ENCODE assay signal across 8 mouse cellular contexts in the genomic region with DNA sequence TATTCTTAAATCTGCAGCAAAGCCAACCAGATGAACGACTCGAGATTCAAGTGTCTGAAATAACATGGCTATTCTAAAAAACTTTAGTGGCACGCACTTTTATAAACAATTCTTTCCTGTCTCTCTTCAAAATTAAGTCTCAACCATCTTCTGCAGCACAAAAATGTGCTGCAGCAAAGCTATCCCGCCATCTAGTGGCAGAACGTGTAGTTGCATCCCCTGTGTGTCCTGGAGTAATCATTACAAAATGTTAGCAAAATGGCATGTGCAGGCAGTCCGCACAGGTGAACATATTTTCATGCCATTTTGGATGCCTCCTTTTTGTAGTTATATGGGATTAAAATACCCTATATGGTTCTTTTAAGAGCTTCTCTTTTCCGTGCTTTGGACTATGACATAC.
DNase-seq lines count a peak whose midpoint lies in the region; ATAC-seq and TF ChIP-seq lines count a peak whose summit lies in the region.

No protein-coding gene starts in this region.

- TF ChIP-seq POLR2A in thymus, adult 2 months (IDR thresholded peaks at IDR 0.05; ENCODE audit: control insufficient read depth, extremely low read depth, insufficient read depth, low read length, poor library complexity), result no peak
- no peak for TF ChIP-seq POLR2A in cerebellum, adult 2 months (IDR thresholded peaks at IDR 0.05; ENCODE audit: borderline replicate concordance, insufficient read depth, low read length)

- H3K27me3 ChIP-seq in thymus, adult 2 months (ENCODE audit: control insufficient read depth, insufficient read depth, low read length), result no peaks in the 10 kb centered on the region
- no peaks in the 10 kb centered on the region for H3K27me3 ChIP-seq in cerebellum, adult 2 months (ENCODE audit: control insufficient read depth, insufficient read depth, low read length)
- no peaks in the 10 kb centered on the region for H3K27me3 ChIP-seq in liver, embryonic 11.5 days (replicated peaks; ENCODE audit: control insufficient read depth, insufficient read depth, low read length)

- TF ChIP-seq CTCF in thymus, adult 2 months (IDR thresholded peaks at IDR 0.05; ENCODE audit: borderline replicate concordance, control insufficient read depth, extremely low read depth, insufficient read depth, low read length, poor library complexity), result no peak
- peak; percentile 86 for TF ChIP-seq CTCF in cerebellum, adult 2 months (IDR thresholded peaks at IDR 0.05; ENCODE audit: borderline replicate concordance, insufficient read depth, low read depth, low read length)

- peak; percentile 50 for DNase-seq in thymus, adult 2 months
- DNase-seq in thymus, adult 18-20 months, result no peak
- DNase-seq in cerebellum, adult 2 months, result peak; percentile 58 to 76
- peak; percentile 13 to 75 for DNase-seq in frontal cortex, postnatal 10 days (ENCODE audit: low spot score in 2 of 2)
- peak; percentile 91 for DNase-seq in kidney, postnatal 10 days
- peak; percentile 53 for DNase-seq in liver, embryonic 11.5 days (ENCODE audit: low spot score)
- peak; percentile 61 for DNase-seq in ovary, postnatal 36 days (ENCODE audit: low spot score)
- peak; percentile 80 for DNase-seq in thymus, postnatal 4 days

- no peaks in the 10 kb centered on the region for H3K36me3 ChIP-seq in thymus, adult 2 months (ENCODE audit: control insufficient read depth, insufficient read depth, low read length)
- no peaks in the 10 kb centered on the region for H3K36me3 ChIP-seq in liver, embryonic 11.5 days (ENCODE audit: control insufficient read depth, insufficient read depth, low read length)

- no peak overlapping the region for H3K9ac ChIP-seq in liver, embryonic 11.5 days (ENCODE audit: low read depth, low read length)

- no peak overlapping the region for H3K27ac ChIP-seq in thymus, adult 2 months (ENCODE audit: control insufficient read depth, insufficient read depth, low read length)
- H3K27ac ChIP-seq in cerebellum, adult 2 months (ENCODE audit: insufficient read depth, low read length), result no peak overlapping the region
- no peak overlapping the region for H3K27ac ChIP-seq in liver, embryonic 11.5 days (ENCODE audit: low read depth, low read length)

- no peak overlapping the region for H3K4me3 ChIP-seq in thymus, adult 2 months (ENCODE audit: control insufficient read depth, insufficient read depth, low read length)
- H3K4me3 ChIP-seq in cerebellum, adult 2 months (replicated peaks; ENCODE audit: insufficient read depth, low read depth, low read length), result no peak overlapping the region
- no peak overlapping the region for H3K4me3 ChIP-seq in liver, embryonic 11.5 days (ENCODE audit: low read depth, low read length)

- no peak overlapping the region for H3K4me2 ChIP-seq in liver, embryonic 11.5 days

- 18% methylated on average over 7 of the region's 7 CpGs for WGBS in thymus, adult 2 months
- 16% methylated on average over 7 of the region's 7 CpGs for WGBS in cerebellum, adult 2 months
- 17% methylated on average over 7 of the region's 7 CpGs for WGBS in liver, embryonic 11.5 days

- no peaks in the 10 kb centered on the region for H3K4me1 ChIP-seq in thymus, adult 2 months (replicated peaks; ENCODE audit: control insufficient read depth, insufficient read depth, low read length)
- H3K4me1 ChIP-seq in cerebellum, adult 2 months (ENCODE audit: control insufficient read depth, insufficient read depth, low read length), result no peaks in the 10 kb centered on the region
- no peaks in the 10 kb centered on the region for H3K4me1 ChIP-seq in liver, embryonic 11.5 days (replicated peaks; ENCODE audit: control insufficient read depth, insufficient read depth, low read length)

- no peaks in the 10 kb centered on the region for H3K9me3 ChIP-seq in liver, embryonic 11.5 days (ENCODE audit: control insufficient read depth, low read length)

- no peak for ATAC-seq in liver, embryonic 11.5 days (replicated peaks; ENCODE audit: low FRiP score)

Comparison
In these comparisons a context has a peak if more than half of its experiments do, and no peak if none do; other contexts are left out.
1. DNase-seq: peak in thymus, adult 2 months (single experiment), cerebellum, adult 2 months (2 of 2), frontal cortex, postnatal 10 days (2 of 2), kidney, postnatal 10 days (single experiment), liver, embryonic 11.5 days (single experiment), ovary, postnatal 36 days (single experiment) and thymus, postnatal 4 days (single experiment); none in thymus, adult 18-20 months (0 of 2).